Mouse (Mus musculus) kidney, postnatal 0 days (tissue): ENCODE measurements around the gene Pcdh9. TPM values are rescaled to one million over a fixed set of nuclear protein-coding genes. Genes with fewer than 3 reads are reported as not detected.

Source experiments
- ATAC-seq: fragments of 200-750 bp; cut with Nextera tagmentation; replicated peaks from 2 replicates; pipeline ENCODE4 v1.8.0; 2017; ENCODE audit warnings: low read depth, moderate number of reproducible peaks, moderate TSS enrichment, moderate library complexity; ENCODE audit not compliant: low FRiP score
- DNase-seq: peaks from one replicate; pipeline ENCODE4 v3.0.0-alpha.2; 2016; ENCODE audit warnings: low spot score
- H3K27ac ChIP-seq: fragments of 300-500 bp; sonication (generic); 2 replicates; pipeline ENCODE4 v1.5.1; 2014; ENCODE audit warnings: mild to moderate bottlenecking
- H3K27me3 ChIP-seq: fragments of 300-500 bp; sonication (generic); 2 replicates; pipeline ENCODE4 v1.6.1; 2014; ENCODE audit warnings: low read length, mixed read lengths; ENCODE audit not compliant: insufficient read depth
- H3K36me3 ChIP-seq: fragments of 300-500 bp; sonication (generic); 2 replicates; pipeline ENCODE4 v1.6.1; 2014; ENCODE audit warnings: low read length, mixed read lengths; ENCODE audit not compliant: insufficient read depth
- H3K4me1 ChIP-seq: fragments of 300-500 bp; sonication (generic); replicated peaks from 2 replicates; pipeline ENCODE4 v1.6.1; 2014; ENCODE audit warnings: antibody characterized with exemption, low read length, mixed read lengths; ENCODE audit not compliant: insufficient read depth
- H3K4me2 ChIP-seq: fragments of 300-500 bp; sonication (generic); 2 replicates; pipeline ENCODE4 v1.6.1; 2014; ENCODE audit warnings: mild to moderate bottlenecking, low read length, moderate library complexity, mixed read lengths
- H3K4me3 ChIP-seq: fragments of 300-500 bp; sonication (generic); replicated peaks from 2 replicates; pipeline ENCODE4 v1.5.1; 2014; ENCODE audit warnings: low read depth, low read length
- H3K9ac ChIP-seq: fragments of 300-500 bp; sonication (generic); 2 replicates; pipeline ENCODE4 v1.6.1; 2014; ENCODE audit warnings: low read depth, low read length
- H3K9me3 ChIP-seq: fragments of 300-500 bp; sonication (generic); replicated peaks from 2 replicates; pipeline ENCODE4 v1.6.1; 2016; ENCODE audit warnings: low read length, inconsistent platforms, mixed read lengths
- CTCF ChIP-seq: IDR thresholded peaks from 2 replicates; pipeline ENCODE4 v1.5.1; 2016; ENCODE audit warnings: antibody characterized with exemption, low read depth, mild to moderate bottlenecking, moderate library complexity
- WGBS: fragments of 180-500 bp; shearing (Covaris S2); extraction: QIAGEN DNeasy Blood & Tissue Kit; methylation state at CpG from one replicate; pipeline ENCODE4 v1.1.7; 2014; 5-methylcytosine and 5-hydroxymethylcytosine counted together
- polyA plus RNA-seq: library from polyadenylated mRNA; unstranded; fragments of >200 nt; fragmentation: Nextera tagmentation; extraction: Ambion mirVana; gene quantifications from 2 replicates; pipeline ENCODE4 v1.2.1, GENCODE M21; 2015

Gene Pcdh9
- polyA plus RNA-seq, 1 experiment from 2014 or later, result 8.8 TPM

- no peaks in the 10 kb centered on the region for H3K27me3 ChIP-seq
- no peak for ATAC-seq
- H3K27ac ChIP-seq, result no peak overlapping the region
- peak overlapping the region; percentile 46 for H3K4me3 ChIP-seq
- TF ChIP-seq CTCF, result no peak
- H3K9me3 ChIP-seq, result no peaks in the 10 kb centered on the region
- H3K4me1 ChIP-seq, result peaks cover 3% of the 10 kb centered on the region; the same call in 1 of the 2 replicates
- WGBS, result 37% methylated on average over 6 of the region's 6 CpGs
- no peak for DNase-seq
- no peak overlapping the region for H3K9ac ChIP-seq
- H3K4me2 ChIP-seq, result peak overlapping the region; percentile 85
- H3K36me3 ChIP-seq, result no peaks in the 10 kb centered on the region
These were observed 1.2 kb downstream of the Pcdh9 start for GRCm38 (mm10) chr14:93889231-93889630.

GRCm38 (mm10) chr14:93888346-93888745, 2.1 kb downstream of the Pcdh9 start:
- TF ChIP-seq CTCF, result no peak
- no peak overlapping the region for H3K27ac ChIP-seq
- 0 out of 2 replicates have a peak overlapping the region, but pooled peaks have one; percentile 46 for H3K4me3 ChIP-seq
- peak overlapping the region; percentile 85; the same call in 1 of the 2 replicates for H3K4me2 ChIP-seq
- no peak overlapping the region for H3K9ac ChIP-seq
- DNase-seq, result no peak
- peaks cover 3% of the 10 kb centered on the region; the same call in 1 of the 2 replicates for H3K4me1 ChIP-seq
- no peaks in the 10 kb centered on the region for H3K36me3 ChIP-seq
- H3K27me3 ChIP-seq, result no peaks in the 10 kb centered on the region
- H3K9me3 ChIP-seq, result no peaks in the 10 kb centered on the region
- 75% methylated on average over 5 of the region's 5 CpGs for WGBS
- ATAC-seq, result no peak

GRCm38 (mm10) chr14:93887066-93887465, 3.4 kb downstream of the Pcdh9 start:
- H3K4me2 ChIP-seq, result no peak overlapping the region
- H3K27me3 ChIP-seq, result no peaks in the 10 kb centered on the region
- no peak for TF ChIP-seq CTCF
- no peak overlapping the region for H3K4me3 ChIP-seq
- H3K9ac ChIP-seq, result no peak overlapping the region
- WGBS, result 71% methylated on average over 7 of the region's 7 CpGs
- peaks cover 3% of the 10 kb centered on the region; the same call in 1 of the 2 replicates for H3K4me1 ChIP-seq
- H3K9me3 ChIP-seq, result no peaks in the 10 kb centered on the region
- no peaks in the 10 kb centered on the region for H3K36me3 ChIP-seq
- DNase-seq (no peak), ATAC-seq (no peak)
- H3K27ac ChIP-seq, result no peak overlapping the region

- no peak overlapping the region for H3K4me3 ChIP-seq
- ATAC-seq (no peak), DNase-seq (no peak)
- H3K27me3 ChIP-seq, result no peaks in the 10 kb centered on the region
- 80% methylated on average over 11 of the region's 11 CpGs for WGBS
- no peak for TF ChIP-seq CTCF
- H3K4me2 ChIP-seq, result no peak overlapping the region
- no peaks in the 10 kb centered on the region for H3K4me1 ChIP-seq
- H3K9me3 ChIP-seq, result no peaks in the 10 kb centered on the region
- H3K36me3 ChIP-seq, result no peaks in the 10 kb centered on the region
- H3K27ac ChIP-seq, result no peak overlapping the region
- H3K9ac ChIP-seq, result no peak overlapping the region
These were observed 4.9 kb downstream of the Pcdh9 start for GRCm38 (mm10) chr14:93885551-93886084.

- Histone ChIP-seq H3K27me3 (no peaks in the 10 kb centered on the region), H3K4me1 (no peaks in the 10 kb centered on the region), H3K4me3 (no peak overlapping the region), H3K27ac (no peak overlapping the region), H3K36me3 (no peaks in the 10 kb centered on the region), H3K9me3 (no peaks in the 10 kb centered on the region), H3K4me2 (peak overlapping the region; percentile 17; the same call in 1 of the 2 replicates), H3K9ac (no peak overlapping the region)
- TF ChIP-seq CTCF, result peak; percentile 74
- ATAC-seq (0 out of 2 replicates have a peak, but pooled peaks have one; percentile 52), DNase-seq (peak; percentile 80)
- 2% methylated on average over 2 of the region's 2 CpGs for WGBS
These were observed 6.0 kb downstream of the Pcdh9 start for GRCm38 (mm10) chr14:93884467-93884866.

- WGBS, result 76% methylated on average over 1 of the region's 1 CpGs
- Histone ChIP-seq H3K9ac (no peak overlapping the region), H3K36me3 (no peaks in the 10 kb centered on the region), H3K4me1 (no peaks in the 10 kb centered on the region), H3K9me3 (no peaks in the 10 kb centered on the region), H3K4me2 (no peak overlapping the region), H3K4me3 (no peak overlapping the region), H3K27ac (no peak overlapping the region), H3K27me3 (no peaks in the 10 kb centered on the region)
- DNase-seq (peak; percentile 11), ATAC-seq (no peak)
- TF ChIP-seq CTCF, result no peak
These were observed 10.4 kb downstream of the Pcdh9 start for GRCm38 (mm10) chr14:93880071-93880470.

GRCm38 (mm10) chr14:93875968-93876367, 14.5 kb downstream of the Pcdh9 start:
- ATAC-seq, result no peak
- no peak for TF ChIP-seq CTCF
- WGBS, result 97% methylated on average over 1 of the region's 1 CpGs

More at GRCm38 (mm10) chr14:93875968-93876367, 14.5 kb downstream of the Pcdh9 start:
- no peak for DNase-seq
- Histone ChIP-seq H3K4me1 (no peaks in the 10 kb centered on the region), H3K9me3 (no peaks in the 10 kb centered on the region), H3K4me2 (no peak overlapping the region), H3K36me3 (no peaks in the 10 kb centered on the region), H3K9ac (no peak overlapping the region), H3K27me3 (no peaks in the 10 kb centered on the region), H3K4me3 (no peak overlapping the region), H3K27ac (no peak overlapping the region)
